Mouse (Mus musculus) c-Kit-positive CD71-negative TER-119-negative erythroid progenitor cells, embryonic 14.5 days (primary cell): ENCODE measurements around the gene Prph.
"Not testable (repeated sequence)": the region's sequence is repeated elsewhere in the genome, so short reads cannot be mapped to it uniquely, and the experiment has no call there.

Source experiments
- DNase-seq: peaks from one replicate; pipeline ENCODE4 v3.0.0-alpha.2; 2013; ENCODE audit warnings: low read depth

Prph gene

DNA sequence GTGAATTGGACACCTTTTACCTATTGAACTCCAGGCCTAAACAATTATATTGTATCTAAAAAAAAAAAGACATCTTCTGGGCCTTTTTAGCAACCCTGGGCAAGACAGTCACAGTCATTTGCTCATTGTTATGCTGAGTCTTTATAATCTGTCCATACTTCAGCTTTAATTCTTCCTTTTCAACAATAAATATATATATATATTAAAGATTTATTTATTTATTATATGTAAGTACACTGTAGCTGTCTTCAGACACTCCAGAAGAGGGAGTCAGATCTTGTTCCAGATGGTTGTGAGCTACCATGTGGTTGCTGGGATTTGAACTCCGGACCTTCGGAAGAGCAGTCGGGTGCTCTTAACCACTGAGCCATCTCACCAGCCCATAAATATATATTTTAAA, 21.0 kb downstream of the Prph start:
- DNase-seq, result not testable (repeated sequence)

DNA sequence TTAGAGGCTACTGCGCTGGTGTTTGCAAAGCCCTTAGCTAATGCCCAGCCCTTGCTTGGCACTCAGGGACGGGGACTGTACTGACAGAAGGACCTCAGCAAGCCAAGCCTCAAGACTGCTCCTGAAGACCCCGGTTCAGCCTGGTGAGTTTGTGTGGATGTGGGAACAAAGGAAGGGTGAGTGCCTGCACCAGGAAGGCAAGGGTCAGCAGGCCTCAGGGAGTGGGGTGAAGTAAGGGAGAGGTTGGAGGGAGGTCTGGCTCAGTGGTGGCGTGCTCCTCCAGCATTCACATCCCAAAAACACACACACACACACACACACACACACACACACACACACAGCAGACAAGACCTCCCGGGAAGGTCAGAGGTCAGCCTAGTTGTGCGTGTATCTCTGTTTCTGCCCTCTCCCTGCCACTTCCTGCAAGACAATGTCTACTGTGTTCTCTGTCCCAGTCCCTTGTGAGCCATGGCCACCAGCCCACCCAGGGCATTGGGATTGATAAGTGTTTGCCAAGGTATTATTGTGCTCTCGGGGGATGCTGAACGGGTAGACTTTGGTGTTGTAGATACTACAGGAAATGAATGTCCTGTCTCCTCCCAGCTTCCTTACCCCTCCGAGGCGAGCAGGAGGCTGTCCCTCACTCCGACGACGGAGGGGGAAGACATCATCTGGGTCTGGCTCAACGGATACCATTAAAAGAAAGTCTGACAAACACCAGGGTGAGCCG, 23.4 kb downstream of the Prph start:
- DNase-seq, result no peak

DNA sequence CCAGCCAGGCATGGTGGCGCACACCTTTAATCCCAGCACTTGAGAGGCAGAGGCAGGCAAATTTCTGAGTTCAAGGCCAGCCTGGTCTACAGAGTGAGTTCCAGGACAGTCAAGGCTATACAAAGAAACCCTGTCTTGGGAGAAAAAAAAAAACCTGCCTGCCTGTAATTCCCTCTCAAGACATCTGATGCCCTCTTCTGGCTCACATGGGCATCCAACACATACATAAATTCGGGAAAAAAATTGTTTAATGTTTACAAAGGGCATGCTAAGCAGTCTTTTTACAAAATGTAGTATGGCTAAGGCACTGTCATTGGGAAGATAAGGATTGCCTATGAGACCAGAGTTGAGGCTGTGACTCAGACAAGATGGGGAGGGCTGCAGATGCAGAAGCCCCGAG, 24.8 kb downstream of the Prph start:
- no peak for DNase-seq

DNA sequence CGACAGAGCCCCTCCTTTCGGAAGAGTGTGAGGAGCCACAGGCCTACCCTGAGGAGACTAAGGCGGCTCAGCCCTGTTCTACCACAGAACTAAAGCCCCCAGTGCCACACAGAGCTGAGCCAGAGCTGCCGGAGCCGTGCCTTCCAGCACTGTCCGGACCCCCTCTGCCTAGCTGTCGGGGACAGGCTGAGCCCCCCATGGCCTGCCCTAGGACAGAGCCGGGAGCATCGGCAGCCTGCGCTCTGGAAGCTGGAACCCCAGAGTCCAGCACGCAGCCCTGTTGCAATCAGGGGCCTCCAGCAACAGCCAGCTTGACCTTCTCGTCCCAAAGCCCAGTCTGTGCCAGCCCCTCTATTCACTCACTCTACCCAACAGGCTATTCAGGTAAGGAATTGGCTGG, 27.3 kb downstream of the Prph start:
- DNase-seq, result no peak

DNA sequence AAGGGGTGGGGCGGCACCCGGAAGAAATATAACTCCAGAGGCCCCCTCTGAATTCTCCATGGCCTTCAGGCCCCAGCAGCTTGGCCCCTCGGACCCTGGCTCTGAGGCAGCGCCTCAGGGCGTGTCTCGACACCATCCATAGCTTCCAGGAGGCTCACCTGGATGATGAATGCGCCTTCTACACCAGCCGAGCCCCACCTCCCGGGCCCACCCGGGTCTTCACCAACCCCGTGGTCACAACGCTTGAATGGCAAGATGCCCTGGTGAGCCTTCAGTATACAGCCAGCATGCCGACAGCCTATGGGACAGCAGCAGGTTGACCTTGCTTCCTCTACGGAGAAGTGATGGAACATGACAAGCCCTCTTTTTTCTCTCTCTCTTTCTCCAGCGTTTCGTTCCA, 27.9 kb downstream of the Prph start:
- DNase-seq, result no peak

DNA sequence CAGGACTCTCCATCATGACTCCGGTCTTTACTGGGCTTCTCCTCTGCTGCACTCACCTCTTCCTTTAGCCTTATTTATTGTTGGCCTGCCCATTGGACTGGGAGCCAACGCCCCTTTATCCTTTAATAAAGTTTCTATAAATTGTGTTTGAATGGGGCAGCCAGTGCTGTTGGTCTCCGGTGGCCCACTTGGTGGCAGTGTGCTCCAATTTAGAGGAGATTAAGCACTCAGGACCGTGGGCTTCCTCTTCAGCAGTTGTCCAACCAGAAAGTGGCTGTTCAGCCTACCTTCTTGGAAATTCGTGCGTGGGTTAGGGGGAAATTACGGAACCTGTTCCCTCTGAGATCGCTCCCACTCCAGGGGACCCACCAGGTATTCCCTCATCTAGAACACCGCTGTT, 28.3 kb downstream of the Prph start:
- no peak for DNase-seq

DNA sequence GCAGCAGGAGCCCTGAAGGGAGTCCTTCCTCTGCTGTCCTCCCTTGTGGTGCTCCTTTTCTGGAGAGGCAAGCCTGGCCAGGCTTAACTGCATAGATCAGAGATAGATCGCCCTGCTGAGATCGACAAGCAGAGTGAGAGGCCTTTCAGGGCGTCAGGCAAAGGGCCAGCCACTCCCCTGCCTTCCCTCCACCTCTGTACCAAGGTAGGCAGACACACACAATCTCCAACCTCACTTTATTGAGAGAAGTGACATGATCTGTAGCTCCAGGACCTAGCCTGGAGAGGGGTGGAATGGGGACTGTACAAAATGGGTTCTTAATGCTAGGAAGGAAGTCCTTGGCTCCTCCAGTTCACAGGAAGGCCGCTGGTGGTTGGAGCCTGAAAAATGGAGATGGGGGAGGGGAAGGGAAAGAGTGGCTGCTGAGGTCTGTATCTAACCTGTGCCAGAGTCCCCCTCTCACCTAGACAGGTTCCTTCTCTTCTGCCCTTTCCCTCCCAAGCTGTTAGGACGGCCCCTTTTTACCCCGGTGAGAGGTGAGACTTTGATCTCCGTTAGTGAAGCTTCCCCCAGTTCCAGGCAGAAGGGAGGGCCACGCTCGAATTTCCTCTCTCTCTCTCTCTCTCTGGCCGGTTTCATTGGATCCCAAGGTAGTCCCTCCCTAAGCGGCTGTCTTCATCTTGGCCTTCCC, 29.0 kb downstream of the Prph start:
- DNase-seq, result no peak

DNA sequence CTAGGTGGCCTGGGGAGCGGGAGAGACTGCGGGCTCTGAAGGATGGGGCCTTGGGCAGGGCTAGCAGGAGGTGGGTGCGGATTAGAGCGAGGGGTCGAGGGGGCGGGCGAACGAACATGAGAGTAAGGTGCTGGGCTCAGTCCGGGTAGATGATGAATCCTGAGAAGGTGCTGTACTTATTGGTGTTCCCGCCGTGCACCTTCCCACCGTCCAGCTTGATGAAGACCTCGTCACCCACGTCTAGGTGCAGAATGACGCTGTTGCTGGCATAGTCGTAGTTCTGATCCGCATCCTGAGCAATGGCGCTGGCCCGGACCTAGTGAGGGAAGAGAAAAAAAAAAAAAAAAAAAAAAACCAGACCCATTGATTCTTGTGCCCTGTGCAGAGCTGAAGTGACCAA, 29.6 kb downstream of the Prph start:
- DNase-seq, result no peak

DNA sequence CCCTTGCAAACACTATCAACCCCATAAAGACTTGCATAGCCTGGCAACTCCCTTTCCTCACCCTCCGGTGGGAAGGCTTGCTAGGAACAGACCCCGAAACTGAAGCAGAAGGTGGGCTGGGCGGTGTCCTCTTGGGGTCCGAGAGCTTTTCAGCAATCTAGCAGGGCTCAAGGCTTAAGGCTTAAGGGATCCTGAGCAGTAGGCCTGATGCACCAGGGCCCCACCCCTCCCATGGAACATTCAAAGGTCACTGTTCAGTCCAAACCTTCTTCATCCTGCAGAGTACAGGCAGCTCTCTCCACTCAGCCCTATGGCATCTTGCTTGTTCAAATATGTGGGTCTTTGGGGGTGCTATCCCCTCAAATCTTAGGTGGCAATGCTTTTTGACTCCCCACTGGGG, 31.0 kb downstream of the Prph start:
- no peak for DNase-seq

DNA sequence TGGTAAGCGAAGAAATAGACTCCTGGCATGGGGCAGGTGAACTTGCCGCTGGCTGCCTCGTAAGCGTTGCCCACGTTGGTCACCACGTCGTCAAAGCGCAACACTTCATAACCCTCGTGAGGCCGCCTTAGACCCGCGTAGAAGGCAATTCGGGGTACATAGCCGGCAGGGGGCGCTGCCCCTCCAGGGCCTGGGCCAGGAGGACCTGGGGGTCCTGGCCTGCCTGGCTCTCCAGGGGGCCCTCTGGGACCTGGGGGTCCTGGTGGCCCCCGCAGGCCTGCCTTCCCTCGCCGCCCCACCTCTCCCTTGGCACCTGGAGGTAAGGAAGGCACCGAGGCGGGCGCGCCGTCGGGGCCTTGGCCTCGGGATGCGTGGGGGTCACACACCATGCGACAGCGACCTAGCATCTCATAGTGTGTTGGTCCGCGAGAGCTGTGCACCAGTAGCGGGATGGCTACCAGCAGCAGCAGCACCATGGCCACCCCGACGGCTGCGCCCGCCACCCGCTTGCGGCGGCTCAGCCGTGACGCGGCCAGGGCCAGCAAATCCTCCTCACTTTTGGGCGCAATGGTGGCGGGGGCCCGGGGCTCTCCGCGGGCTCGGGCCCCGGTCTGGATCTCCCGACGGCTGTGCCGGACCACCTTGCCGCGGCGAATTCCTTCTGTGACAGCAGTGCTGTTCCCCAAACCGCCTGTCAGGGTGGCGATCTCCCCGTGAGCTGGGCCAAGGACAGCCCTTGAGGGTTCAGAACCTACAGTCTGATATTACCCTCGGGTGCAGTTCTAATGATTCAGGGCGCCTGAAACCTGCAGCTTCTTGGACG, 32.5 kb downstream of the Prph start, which contains the start of gene C1ql4:
Gene C1ql4 (minus strand): TSS at position 565 of the 823 bp plus-strand sequence.
- DNase-seq, result no peak

DNA sequence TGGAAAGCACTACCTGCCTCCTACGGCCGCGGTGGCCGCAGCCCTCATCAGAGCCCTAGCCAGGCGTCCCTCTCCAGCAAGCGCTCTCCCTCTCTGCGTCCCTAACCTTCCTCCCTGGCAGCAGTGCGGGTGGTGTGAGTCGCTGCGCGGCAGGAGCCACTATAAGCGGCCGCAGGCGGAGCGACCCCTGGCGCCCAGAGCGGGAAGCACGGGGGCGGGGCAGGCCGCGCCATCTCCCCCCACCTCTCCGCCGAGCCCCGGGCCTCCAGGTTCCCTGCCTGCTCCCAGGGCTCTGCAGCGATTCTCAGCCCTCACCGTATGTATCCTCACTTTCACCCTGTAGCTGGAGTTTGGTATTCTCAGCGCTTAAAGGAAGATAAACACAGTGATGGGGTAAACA, 33.3 kb downstream of the Prph start:
- peak; percentile 45 for DNase-seq

DNA sequence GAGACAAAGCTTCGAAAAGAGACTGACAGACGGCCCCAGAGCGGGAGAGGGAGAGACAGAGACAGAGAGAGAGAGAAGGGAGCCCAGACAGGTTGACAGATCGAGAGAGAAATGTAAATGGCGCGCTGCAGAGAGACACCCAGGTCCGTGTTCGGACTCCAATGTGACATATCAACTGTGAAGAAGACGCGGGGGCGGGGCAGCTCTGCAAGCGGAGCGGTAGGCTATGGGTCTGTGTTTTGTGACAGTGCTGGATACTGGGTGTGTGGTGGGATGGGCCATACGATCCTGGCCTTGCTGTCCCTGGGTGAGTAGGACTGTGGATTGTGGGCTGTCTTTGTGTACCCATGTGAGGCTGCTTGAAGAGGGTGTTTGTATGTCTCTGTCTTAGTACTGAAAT, 34.1 kb downstream of the Prph start:
- no peak for DNase-seq

DNA sequence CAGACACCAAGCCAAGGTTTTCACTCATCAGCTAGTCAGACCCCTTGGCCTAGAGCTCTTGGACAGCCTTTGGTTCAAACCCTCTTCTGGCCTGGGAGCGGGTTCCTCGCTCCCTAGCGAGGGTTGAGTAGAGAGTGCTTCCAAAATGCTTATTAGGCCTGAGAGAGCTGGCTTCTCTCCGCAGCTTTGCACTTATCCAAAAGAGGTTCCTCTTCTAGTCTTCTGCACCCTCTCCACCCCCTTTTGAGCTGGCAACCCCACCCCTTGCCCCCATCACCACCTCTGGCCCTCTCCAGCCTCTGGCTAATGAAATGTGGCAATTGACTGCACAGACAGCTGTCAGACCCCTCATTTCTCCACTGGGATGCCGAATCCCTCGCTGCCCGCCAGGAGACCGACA, 37.9 kb downstream of the Prph start, which contains the start of gene Dnajc22:
Gene Dnajc22 (plus strand): TSS at position 301 of the 400 bp plus-strand sequence.
- DNase-seq, result no peak

DNA sequence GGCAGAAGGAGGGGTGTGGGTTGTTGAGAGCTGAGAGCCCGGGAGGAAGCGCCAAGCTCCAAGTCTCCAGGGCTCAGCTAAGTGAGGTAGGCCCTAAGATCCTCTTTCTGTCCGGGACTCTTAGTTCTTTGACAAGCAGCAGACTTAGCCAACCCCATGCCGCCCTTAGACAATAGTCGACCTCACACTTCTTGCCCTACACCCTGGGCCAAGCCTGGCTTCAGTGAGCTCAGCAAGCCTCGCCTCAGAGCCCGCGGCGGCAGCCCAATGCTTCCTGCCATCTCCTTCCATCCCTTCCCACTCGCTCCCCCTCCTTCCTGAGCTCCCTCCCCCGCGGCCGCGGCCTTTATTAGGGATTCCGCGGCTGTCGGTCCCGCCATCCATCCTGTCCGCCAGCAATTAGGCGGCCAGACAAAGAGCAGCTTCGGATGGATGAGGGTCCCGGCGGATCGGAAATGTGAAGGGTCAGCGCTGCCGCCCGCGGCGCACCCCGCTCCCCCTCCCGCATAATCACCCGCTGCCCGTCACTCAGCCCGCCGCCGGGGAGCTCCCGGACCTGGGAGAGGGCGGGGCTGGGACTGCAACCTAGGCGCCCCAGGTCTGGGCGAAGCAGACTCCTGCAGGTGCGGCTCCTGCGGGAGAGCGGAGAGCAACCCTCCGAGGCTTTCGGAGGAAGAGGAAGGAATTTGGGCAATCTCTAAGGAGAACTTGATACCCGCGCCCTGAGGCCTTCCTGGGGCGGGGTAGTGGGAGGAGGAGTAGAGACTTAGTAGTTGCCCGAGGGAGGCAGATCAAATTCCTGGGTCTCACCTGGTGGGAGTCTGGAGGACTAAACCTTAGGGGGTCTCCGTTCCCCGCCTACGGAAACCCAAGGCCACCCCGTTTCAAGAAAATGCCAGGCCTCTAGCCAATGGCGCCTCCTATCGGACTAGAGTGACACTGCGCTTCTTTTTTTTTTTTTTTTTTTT, 38.6 kb downstream of the Prph start:
- DNase-seq, result no peak

DNA sequence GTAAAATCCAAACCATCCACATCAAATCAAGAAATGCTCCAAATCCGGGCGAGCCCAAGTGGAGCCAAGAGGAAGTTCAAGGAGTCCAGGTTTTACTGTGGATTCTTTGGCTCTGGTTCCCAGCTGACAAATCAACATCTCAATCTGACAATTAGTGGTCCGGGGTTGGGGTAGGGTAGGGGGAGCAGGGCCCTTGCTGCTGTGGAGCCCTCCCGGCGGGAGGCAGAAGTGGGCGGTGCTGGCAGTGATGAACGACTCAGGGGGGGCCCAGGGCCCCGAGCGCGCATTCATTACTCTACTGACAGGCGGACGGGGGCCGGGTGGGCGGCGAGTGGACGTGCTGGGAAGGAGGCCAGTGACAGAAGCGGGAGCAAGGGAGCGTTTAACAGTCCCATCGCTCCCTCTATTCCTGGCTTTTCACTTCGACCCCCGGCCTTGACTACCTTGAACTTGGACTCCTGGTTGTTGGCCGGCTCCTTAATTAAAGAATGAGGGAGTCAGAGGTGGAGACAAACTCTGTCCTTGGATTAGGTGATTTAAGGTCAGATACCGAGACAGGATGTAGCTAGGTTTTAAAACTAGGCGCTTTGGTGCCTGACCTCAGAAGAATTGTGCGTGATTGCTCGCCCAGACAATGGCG, 39.8 kb downstream of the Prph start:
- DNase-seq, result no peak

DNA sequence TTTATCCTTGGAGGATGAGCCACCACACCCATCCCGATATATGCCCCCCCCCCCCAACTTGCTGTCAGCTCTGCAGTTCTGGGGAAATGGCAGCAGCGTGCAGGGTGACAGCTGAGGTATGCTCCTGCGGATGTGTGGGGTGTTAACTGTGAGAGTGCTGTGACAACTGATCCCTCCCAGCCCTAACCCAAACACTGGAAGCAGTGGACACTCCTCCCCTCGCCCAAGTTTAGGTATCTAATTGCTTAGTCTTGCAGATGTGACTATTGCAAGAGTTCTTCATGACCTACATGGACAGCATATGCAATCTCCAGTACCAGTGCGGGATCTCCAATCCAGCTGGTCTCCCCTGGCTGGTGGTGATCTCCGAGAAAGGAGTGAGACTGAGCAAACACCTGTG, 40.4 kb downstream of the Prph start:
- DNase-seq, result no peak

DNA sequence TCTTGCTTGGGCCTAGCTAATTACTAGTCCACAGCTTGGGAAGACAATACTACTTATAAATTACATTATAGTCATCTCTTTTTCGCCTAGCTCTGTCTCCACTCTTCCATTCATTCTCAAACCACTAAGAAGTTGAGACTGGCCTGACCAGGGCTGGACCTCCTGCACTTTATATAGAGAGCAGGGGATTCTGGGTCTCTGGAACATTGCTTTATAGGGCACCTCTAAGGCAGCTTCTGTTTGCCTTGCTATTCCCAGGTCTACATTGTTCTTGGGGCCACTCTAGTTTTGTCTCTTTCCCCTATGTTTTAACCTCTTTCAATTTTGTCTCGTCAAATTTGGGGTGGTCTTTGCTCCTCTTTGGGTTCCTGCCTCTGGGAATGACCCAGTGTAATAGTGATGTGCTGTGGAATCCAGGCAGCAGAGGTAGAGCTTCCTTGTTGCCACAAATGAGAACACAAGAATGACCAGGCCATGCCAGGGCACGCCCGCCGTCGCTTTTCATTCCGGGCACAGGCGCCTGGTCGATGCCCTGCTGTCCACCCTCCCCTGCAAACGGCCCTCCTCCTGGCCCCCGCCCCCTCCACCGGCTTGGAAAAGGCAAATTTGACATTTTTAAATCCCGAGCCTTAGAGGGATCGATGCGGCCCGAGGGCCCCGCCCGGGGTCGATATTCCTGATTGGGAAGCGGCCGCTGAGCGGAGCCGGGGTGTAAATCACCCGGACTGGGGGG, 41.3 kb downstream of the Prph start:
- no peak for DNase-seq

DNA sequence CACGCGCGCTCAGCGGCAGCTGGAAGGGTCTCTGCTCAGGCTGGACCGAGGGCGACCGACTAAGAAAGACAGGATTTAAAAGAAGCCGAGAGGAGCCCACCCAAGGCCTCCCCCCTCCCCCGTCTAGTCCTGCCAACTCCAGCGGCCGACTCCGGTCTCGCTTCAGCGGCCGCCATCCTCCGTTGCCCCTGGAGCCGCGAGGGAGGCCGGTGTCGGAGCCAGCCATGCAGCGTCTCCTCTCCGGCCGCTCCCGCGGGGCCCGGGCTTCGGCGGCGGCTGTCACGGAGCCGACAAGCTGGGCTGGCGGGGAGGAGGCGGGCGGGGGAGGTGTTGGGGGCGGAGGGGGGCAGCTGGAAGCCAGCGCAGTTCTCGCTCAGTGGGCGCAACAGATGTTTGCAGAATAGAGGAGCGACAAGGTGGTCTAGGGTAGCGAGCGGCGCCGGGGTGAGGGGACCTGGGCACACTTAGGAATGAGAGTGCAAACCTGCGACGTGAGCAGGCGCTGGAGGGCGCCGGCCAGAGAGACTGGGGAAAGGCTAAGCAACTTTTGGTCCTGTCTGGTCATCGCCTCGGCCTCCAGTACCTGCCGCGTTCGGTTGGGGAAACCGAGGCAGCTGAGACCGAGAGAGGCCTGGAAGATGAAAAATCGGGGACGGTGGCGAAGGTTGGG, 42.0 kb downstream of the Prph start:
- DNase-seq, result no peak

DNA sequence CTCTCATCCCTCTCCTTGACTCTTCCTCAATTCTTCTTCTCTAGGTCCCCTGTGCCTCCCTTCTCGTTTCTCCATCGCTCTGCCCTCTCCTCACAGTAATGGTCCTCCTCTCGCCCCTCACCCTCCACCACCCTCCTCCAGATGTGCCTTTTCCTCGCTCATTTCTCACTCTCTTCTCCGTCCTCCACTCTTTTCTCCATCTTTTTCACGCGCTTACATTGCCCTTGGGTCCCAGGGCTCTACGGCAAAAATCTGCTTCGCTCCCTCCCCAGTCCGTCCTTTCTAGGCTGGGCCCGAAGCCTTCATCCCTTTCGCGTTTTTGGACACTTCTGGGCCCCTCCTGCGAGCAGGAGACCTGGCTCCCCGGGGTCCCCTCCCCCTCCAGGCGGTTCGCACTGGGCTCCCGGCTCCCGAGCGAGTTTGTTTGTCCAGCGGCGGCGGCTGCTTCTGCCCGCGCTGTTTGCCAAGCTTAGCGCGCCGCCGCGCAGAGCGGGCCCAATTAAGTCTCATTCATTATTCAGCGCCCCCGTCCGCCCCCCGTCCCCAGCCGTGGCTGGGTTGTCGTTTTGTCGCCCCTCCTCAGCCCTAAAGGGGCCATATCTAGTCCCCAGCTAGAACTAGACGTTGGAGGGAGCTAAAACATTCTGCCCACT, 43.0 kb downstream of the Prph start:
- no peak for DNase-seq
